Mouse (Mus musculus) kidney, postnatal 0 days (tissue): Measurements from ENCODE around the gene Nme2. TPM values are rescaled to one million over a fixed set of nuclear protein-coding genes. Genes with fewer than 3 reads are reported as not detected.

Source experiments
- ATAC-seq: fragments of 200-750 bp; cut with Nextera tagmentation; replicated peaks from 2 replicates; pipeline ENCODE4 v1.8.0; 2017; ENCODE audit warnings: low read depth, moderate number of reproducible peaks, moderate TSS enrichment, moderate library complexity; ENCODE audit not compliant: low FRiP score
- DNase-seq: peaks from one replicate; pipeline ENCODE4 v3.0.0-alpha.2; 2016; ENCODE audit warnings: low spot score
- H3K27ac ChIP-seq: fragments of 300-500 bp; sonication (generic); 2 replicates; pipeline ENCODE4 v1.5.1; 2014; ENCODE audit warnings: mild to moderate bottlenecking
- H3K27me3 ChIP-seq: fragments of 300-500 bp; sonication (generic); 2 replicates; pipeline ENCODE4 v1.6.1; 2014; ENCODE audit warnings: low read length, mixed read lengths; ENCODE audit not compliant: insufficient read depth
- H3K36me3 ChIP-seq: fragments of 300-500 bp; sonication (generic); 2 replicates; pipeline ENCODE4 v1.6.1; 2014; ENCODE audit warnings: low read length, mixed read lengths; ENCODE audit not compliant: insufficient read depth
- H3K4me1 ChIP-seq: fragments of 300-500 bp; sonication (generic); replicated peaks from 2 replicates; pipeline ENCODE4 v1.6.1; 2014; ENCODE audit warnings: antibody characterized with exemption, low read length, mixed read lengths; ENCODE audit not compliant: insufficient read depth
- H3K4me2 ChIP-seq: fragments of 300-500 bp; sonication (generic); 2 replicates; pipeline ENCODE4 v1.6.1; 2014; ENCODE audit warnings: mild to moderate bottlenecking, low read length, moderate library complexity, mixed read lengths
- H3K4me3 ChIP-seq: fragments of 300-500 bp; sonication (generic); replicated peaks from 2 replicates; pipeline ENCODE4 v1.5.1; 2014; ENCODE audit warnings: low read depth, low read length
- H3K9ac ChIP-seq: fragments of 300-500 bp; sonication (generic); 2 replicates; pipeline ENCODE4 v1.6.1; 2014; ENCODE audit warnings: low read depth, low read length
- H3K9me3 ChIP-seq: fragments of 300-500 bp; sonication (generic); replicated peaks from 2 replicates; pipeline ENCODE4 v1.6.1; 2016; ENCODE audit warnings: low read length, inconsistent platforms, mixed read lengths
- CTCF ChIP-seq: IDR thresholded peaks from 2 replicates; pipeline ENCODE4 v1.5.1; 2016; ENCODE audit warnings: antibody characterized with exemption, low read depth, mild to moderate bottlenecking, moderate library complexity
- WGBS: fragments of 180-500 bp; shearing (Covaris S2); extraction: QIAGEN DNeasy Blood & Tissue Kit; methylation state at CpG from one replicate; pipeline ENCODE4 v1.1.7; 2014; 5-methylcytosine and 5-hydroxymethylcytosine counted together
- polyA plus RNA-seq: library from polyadenylated mRNA; unstranded; fragments of >200 nt; fragmentation: Nextera tagmentation; extraction: Ambion mirVana; gene quantifications from 2 replicates; pipeline ENCODE4 v1.2.1, GENCODE M21; 2015

The Nme2 gene
- polyA plus RNA-seq, 1 experiment from 2014 or later: 442 TPM

DNA sequence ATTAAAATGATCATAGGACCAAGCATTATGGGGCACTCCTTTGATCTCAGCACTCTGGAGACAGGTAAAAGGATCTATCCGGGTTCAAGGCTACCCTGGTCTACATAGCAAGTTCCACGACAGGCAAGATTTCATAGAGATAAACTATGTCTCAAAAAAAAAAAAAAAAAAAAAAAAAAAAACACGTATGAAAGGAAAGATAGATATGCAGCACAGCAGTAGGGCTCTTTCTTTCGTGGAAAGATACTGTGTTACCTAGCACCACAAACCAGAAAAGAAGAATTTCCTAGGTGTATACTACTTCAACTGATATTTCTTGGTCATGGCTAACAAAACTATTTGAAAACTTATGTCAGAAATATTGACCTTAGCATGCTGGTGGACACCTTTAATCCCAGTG, 49.2 kb downstream of the Nme2 start:
- Histone ChIP-seq H3K9me3 (no peaks in the 10 kb centered on the region), H3K4me3 (no peak overlapping the region), H3K4me1 (no peaks in the 10 kb centered on the region), H3K9ac (no peak overlapping the region), H3K27ac (no peak overlapping the region), H3K27me3 (no peaks in the 10 kb centered on the region), H3K4me2 (no peak overlapping the region), H3K36me3 (peaks cover 19% of the 10 kb centered on the region)
- 87% methylated on average over 4 of the region's 4 CpGs for WGBS
- no peak for ATAC-seq
- no peak for DNase-seq
- no peak for TF ChIP-seq CTCF

Other genes starting within 250 kb of the Nme2 start
- gene Utp18, start 70.5 kb downstream of the Nme2 start, polyA plus RNA-seq: 22.4 and 25.9 TPM in 2 replicates
- 24.3 and 24.9 TPM in 2 replicates for gene Mbtd1, start 70.4 kb downstream of the Nme2 start, polyA plus RNA-seq
- gene Gm20390, start 12.0 kb upstream of the Nme2 start, polyA plus RNA-seq: 353 and 385 TPM in 2 replicates
- gene Nme1, start 12.3 kb upstream of the Nme2 start, polyA plus RNA-seq: 132 TPM in 2 replicates
- 52.5 and 59.8 TPM in 2 replicates for gene Spag9, start 39.8 kb upstream of the Nme2 start, polyA plus RNA-seq